Mouse (Mus musculus): ENCODE measurements at regions not wholly inside any gene's neighbourhood (a gene's known extent, or its start where the extent isn't known, plus 50 kb on each side); places are given as distances from the start of the nearest gene placed in this dataset.
A peak's percentile ranks its signal among the peaks of the same experiment; 100 is the strongest.

DNA sequence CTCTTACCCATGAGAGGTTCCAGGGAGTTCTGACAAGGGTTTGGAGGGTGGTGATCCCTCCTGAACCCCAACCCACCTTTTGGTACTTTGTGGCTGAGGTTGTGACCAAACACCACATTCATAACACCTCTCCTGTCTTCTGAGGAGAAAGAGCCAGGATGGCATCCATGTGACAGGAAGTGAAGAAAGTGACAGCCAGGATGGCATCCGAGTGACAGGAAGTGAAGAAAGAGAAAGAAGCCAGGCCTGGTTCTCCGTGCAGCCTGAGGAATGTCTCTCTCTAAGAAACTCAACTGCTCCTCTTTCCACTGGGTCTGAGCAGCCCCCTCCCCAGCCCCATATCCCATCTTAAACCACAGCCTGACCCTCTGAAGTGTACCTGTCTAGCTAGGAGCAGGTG lies 138.9 kb upstream of the Tle3 start:
- no peaks in the 10 kb centered on the region for H3K36me3 ChIP-seq (ENCODE audit: control insufficient read depth, insufficient read depth, low read length, poor library complexity, severe bottlenecking)
- no peak for DNase-seq (ENCODE audit: low read depth, low spot score)
- no peaks in the 10 kb centered on the region for H3K27me3 ChIP-seq (ENCODE audit: control insufficient read depth, insufficient read depth, low read length, poor library complexity, severe bottlenecking)

- DNase-seq (ENCODE audit: low read depth, low spot score): no peak
- Histone ChIP-seq H3K27me3 (ENCODE audit: control insufficient read depth, insufficient read depth, low read length, poor library complexity, severe bottlenecking) (no peaks in the 10 kb centered on the region), H3K36me3 (ENCODE audit: control insufficient read depth, insufficient read depth, low read length, poor library complexity, severe bottlenecking) (no peaks in the 10 kb centered on the region)
Observed at GRCm38 (mm10) chr9:61235653-61236610, 136.2 kb upstream of the Tle3 start.

DNA sequence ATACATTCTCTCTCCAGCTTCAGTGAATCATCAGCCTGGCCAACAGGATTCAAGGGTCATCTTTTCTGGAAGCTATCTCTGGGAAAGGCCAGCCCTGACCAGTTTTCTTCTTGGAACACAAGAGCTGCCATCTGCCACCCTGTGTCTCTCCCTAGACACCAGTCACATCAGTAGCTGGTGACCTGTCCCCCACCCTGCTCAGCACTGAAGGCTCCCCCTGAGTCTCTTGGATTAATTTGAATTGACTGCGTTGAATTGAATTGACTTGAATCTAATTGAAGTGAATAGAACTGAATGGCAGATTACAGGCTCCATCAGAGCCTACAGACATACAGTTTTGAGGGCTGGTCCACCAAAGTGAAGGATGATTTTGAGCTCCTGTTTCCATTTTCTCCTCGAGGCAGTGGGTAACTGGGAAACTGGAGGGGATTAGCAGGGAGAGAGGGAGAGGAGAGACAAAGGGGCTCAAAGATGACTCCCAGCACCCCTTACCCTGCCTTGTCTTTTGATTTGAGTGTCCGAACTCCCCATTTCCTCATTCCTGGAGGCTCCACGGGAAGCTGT lies 133.4 kb upstream of the Tle3 start:
- no peak for DNase-seq (ENCODE audit: low read depth, low spot score)

GRCm38 (mm10) chr9:61239328-61239727 lies 132.8 kb upstream of the Tle3 start:
- no peaks in the 10 kb centered on the region for H3K36me3 ChIP-seq (ENCODE audit: control insufficient read depth, insufficient read depth, low read length, poor library complexity, severe bottlenecking)
- DNase-seq (ENCODE audit: low read depth, low spot score): no peak
- no peaks in the 10 kb centered on the region for H3K27me3 ChIP-seq (ENCODE audit: control insufficient read depth, insufficient read depth, low read length, poor library complexity, severe bottlenecking)

More for the DNA sequence above, 133.4 kb upstream of the Tle3 start:
- H3K36me3 ChIP-seq (ENCODE audit: control insufficient read depth, insufficient read depth, low read length, poor library complexity, severe bottlenecking): no peaks in the 10 kb centered on the region
- no peaks in the 10 kb centered on the region for H3K27me3 ChIP-seq (ENCODE audit: control insufficient read depth, insufficient read depth, low read length, poor library complexity, severe bottlenecking)

GRCm38 (mm10) chr9:61241442-61241841 lies 130.7 kb upstream of the Tle3 start:
- H3K27me3 ChIP-seq (ENCODE audit: control insufficient read depth, insufficient read depth, low read length, poor library complexity, severe bottlenecking): no peaks in the 10 kb centered on the region
- DNase-seq (ENCODE audit: low read depth, low spot score): no peak
- H3K36me3 ChIP-seq (ENCODE audit: control insufficient read depth, insufficient read depth, low read length, poor library complexity, severe bottlenecking): no peaks in the 10 kb centered on the region

- DNase-seq (ENCODE audit: low read depth, low spot score): peak; percentile 62
- H3K27me3 ChIP-seq (ENCODE audit: control insufficient read depth, insufficient read depth, low read length, poor library complexity, severe bottlenecking): no peaks in the 10 kb centered on the region
Observed at GRCm38 (mm10) chr9:61242167-61242860, 129.9 kb upstream of the Tle3 start.

DNA sequence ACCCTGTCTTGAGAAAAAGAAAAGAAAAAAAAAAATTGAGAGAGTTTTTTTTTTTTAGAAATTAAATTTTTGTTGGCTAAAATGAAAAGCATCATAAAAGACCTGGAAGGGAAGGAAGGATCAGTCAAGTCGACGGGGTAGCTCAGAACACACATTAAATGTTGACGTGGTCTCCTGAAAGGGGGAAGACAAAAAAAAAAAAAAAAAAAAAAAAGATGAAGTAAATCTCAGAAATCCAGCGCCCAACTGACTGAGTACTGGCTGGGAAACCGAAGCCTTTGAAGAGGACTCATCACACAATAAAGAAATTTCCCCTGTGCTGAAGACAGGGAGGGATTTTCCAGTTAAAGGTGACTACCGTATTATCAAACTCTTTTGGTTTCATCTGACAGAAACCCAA lies 128.9 kb upstream of the Tle3 start:
- Histone ChIP-seq H3K36me3 (ENCODE audit: control insufficient read depth, insufficient read depth, low read length, poor library complexity, severe bottlenecking) (no peaks in the 10 kb centered on the region), H3K27me3 (ENCODE audit: control insufficient read depth, insufficient read depth, low read length, poor library complexity, severe bottlenecking) (no peaks in the 10 kb centered on the region)
- peak; percentile 51 for DNase-seq (ENCODE audit: low read depth, low spot score)

More at GRCm38 (mm10) chr9:61242167-61242860, 129.9 kb upstream of the Tle3 start:
- H3K36me3 ChIP-seq (ENCODE audit: control insufficient read depth, insufficient read depth, low read length, poor library complexity, severe bottlenecking): no peaks in the 10 kb centered on the region

GRCm38 (mm10) chr9:61249691-61250425 lies 122.3 kb upstream of the Tle3 start:
- DNase-seq (ENCODE audit: low read depth, low spot score): no peak
- no peaks in the 10 kb centered on the region for H3K27me3 ChIP-seq (ENCODE audit: control insufficient read depth, insufficient read depth, low read length, poor library complexity, severe bottlenecking)
- no peaks in the 10 kb centered on the region for H3K36me3 ChIP-seq (ENCODE audit: control insufficient read depth, insufficient read depth, low read length, poor library complexity, severe bottlenecking)

DNA sequence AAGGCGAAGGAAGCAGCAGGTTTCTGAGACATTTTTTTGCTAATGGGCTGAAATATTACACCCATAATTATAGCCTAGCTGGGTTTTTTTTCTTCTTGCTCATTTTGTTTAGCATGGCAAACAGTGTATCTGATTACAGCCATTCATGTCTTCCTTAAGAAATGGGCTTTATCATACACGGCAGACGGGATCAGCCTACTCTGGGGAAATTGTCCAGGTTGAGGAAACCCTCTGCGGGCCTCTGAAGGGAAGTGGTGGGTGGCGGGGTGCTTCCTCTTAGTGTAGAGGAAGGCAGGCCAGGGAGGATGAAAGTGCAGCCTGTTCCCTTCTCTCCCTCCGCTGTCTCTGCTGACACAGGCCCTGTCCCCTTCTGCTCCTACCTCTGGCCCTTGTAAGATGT lies 120.6 kb upstream of the Tle3 start:
- Histone ChIP-seq H3K27me3 (ENCODE audit: control insufficient read depth, insufficient read depth, low read length, poor library complexity, severe bottlenecking) (no peaks in the 10 kb centered on the region), H3K36me3 (ENCODE audit: control insufficient read depth, insufficient read depth, low read length, poor library complexity, severe bottlenecking) (no peaks in the 10 kb centered on the region)
- peak; percentile 63 for DNase-seq (ENCODE audit: low read depth, low spot score)

DNA sequence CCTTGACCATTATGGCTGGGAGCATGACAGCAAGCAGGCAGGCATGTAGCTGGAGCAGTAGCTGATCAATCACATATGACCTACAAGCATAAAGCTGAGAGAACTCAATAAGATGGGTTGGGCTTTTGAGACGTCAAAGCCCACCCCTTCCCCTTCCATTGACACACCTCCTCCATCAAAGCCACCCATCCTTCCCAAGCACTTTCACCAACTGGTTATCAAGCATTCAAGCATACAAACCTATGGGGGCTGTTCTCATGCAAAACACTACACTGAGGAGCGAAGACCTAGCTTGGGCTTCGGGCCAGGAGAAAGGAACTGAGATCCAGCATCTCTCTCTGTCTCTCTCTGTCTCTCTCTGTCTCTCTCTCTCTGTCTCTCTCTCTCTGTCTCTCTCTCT lies 118.4 kb upstream of the Tle3 start:
- Histone ChIP-seq H3K36me3 (ENCODE audit: control insufficient read depth, insufficient read depth, low read length, poor library complexity, severe bottlenecking) (no peaks in the 10 kb centered on the region), H3K27me3 (ENCODE audit: control insufficient read depth, insufficient read depth, low read length, poor library complexity, severe bottlenecking) (no peaks in the 10 kb centered on the region)
- DNase-seq (ENCODE audit: low read depth, low spot score): no peak

DNA sequence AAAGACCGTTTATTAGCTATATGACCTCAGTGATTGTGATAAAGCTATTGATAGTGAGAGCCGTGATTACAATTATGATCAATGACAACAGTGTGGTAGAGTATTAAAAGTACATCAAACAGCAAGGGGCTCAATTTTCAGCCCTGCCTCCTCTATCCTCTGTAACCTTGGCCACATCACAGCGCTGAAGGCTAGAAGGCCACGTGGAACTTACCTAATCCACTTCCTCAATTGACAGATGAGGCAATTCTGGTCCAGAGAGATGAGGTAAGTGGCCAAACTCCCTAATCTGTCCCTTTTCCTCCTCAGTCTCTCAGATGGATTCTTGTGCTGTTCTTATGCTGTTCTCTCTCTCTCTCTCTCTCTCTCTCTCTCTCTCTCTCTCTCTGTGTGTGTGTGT lies 114.7 kb upstream of the Tle3 start:
- peak; percentile 32 for DNase-seq (ENCODE audit: low read depth, low spot score)
- Histone ChIP-seq H3K27me3 (ENCODE audit: control insufficient read depth, insufficient read depth, low read length, poor library complexity, severe bottlenecking) (no peaks in the 10 kb centered on the region), H3K36me3 (ENCODE audit: control insufficient read depth, insufficient read depth, low read length, poor library complexity, severe bottlenecking) (no peaks in the 10 kb centered on the region)

DNA sequence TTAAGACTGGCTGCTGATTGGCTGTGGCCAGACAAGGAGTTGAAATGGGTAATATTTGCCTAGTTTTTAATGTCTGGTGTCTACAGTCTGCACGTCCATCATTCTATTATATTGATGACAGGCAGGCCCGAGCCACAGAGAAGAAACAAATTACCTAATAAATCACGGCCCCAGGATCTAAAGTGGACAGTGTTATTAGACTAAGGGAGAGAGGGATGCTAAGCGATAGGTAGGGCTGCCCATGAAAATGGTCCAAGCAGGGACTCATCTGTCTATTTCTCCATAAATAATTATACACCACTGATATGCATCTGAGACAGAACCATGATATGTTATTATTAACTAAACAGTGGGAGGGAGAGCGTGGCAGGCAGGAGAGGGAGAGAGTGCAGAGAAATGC lies 114.1 kb upstream of the Tle3 start:
- no peaks in the 10 kb centered on the region for H3K27me3 ChIP-seq (ENCODE audit: control insufficient read depth, insufficient read depth, low read length, poor library complexity, severe bottlenecking)
- DNase-seq (ENCODE audit: low read depth, low spot score): no peak
- no peaks in the 10 kb centered on the region for H3K36me3 ChIP-seq (ENCODE audit: control insufficient read depth, insufficient read depth, low read length, poor library complexity, severe bottlenecking)

- no peaks in the 10 kb centered on the region for H3K27me3 ChIP-seq (ENCODE audit: control insufficient read depth, insufficient read depth, low read length, poor library complexity, severe bottlenecking)
- DNase-seq (ENCODE audit: low read depth, low spot score): no peak
- no peaks in the 10 kb centered on the region for H3K36me3 ChIP-seq (ENCODE audit: control insufficient read depth, insufficient read depth, low read length, poor library complexity, severe bottlenecking)
Observed at GRCm38 (mm10) chr9:61259421-61260174, 112.6 kb upstream of the Tle3 start.

DNA sequence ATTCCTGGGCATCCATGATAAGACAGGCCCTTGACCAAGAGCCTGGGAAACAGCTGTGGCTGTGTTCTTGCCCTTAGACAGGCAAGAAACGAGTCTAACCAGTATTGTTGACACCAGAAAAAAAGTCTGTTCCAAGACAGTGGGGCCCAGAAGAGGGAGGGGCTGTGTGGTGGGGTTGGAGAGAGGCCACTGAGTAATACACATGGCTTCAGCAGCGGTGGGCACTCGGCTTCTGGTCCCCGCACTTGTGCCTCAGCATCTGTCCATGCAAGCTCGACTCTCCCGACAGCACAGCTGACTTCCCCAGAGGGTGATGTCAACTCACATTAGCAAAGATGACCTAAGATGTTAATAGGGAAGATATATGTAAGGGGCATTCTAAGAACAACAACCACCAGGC lies 110.9 kb upstream of the Tle3 start:
- Histone ChIP-seq H3K27me3 (ENCODE audit: control insufficient read depth, insufficient read depth, low read length, poor library complexity, severe bottlenecking) (no peaks in the 10 kb centered on the region), H3K36me3 (ENCODE audit: control insufficient read depth, insufficient read depth, low read length, poor library complexity, severe bottlenecking) (no peaks in the 10 kb centered on the region)
- no peak for DNase-seq (ENCODE audit: low read depth, low spot score)

All from splenic B cell, adult 2 months (primary cell).